17 mouse cellular contexts compared by ENCODE assay signal in the genomic region with DNA sequence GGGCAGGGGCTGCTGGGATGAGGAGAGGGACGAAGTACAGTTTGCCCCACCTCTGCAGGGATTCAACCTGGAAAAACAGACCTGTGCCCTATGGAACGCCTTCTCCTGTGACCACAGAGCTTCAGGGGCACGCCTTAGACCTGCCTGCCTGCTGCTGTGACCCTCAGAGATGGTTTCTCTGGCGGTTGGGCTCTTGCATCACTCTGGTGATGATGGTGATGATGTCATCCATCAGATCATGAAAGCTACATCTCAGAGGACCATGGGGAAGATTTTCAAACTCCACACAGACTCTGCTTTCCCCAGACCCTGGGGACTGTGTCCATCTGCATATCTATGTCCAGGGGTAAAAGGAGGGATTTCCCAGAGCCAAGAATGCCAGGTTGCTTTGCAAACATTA.
"Had no signal": no experiment of that assay in that cellular context is flagged by ENCODE, and none has a peak within 500 bp of the region (broad histone marks: within the 10 kb centered on the region; RNA-seq: fewer than 3 reads in every experiment).

No protein-coding gene starts in this region.

- DNase-seq: kidney, postnatal 25 days; layer of hippocampus, adult 9-11 months; liver, postnatal 0 days; lung, embryonic 14.5 days; retina, postnatal 1 day; right cerebral cortex, postnatal 25 days; spleen, adult 18-20 months; thymus, postnatal 25 days had no signal

- H3K9me3 ChIP-seq: midbrain, embryonic 12.5 days; midbrain, embryonic 15.5 days; neural tube, embryonic 13.5 days; stomach, embryonic 15.5 days had no signal

- ATAC-seq: liver, postnatal 0 days; lung, postnatal 0 days; midbrain, embryonic 15.5 days had no signal

- H3K36me3 ChIP-seq: midbrain, embryonic 15.5 days had no signal

- H3K9ac ChIP-seq: liver, embryonic 14.5 days; liver, postnatal 0 days; lung, embryonic 14.5 days; midbrain, embryonic 12.5 days; midbrain, embryonic 15.5 days; neural tube, embryonic 13.5 days; stomach, embryonic 15.5 days had no signal

- H3K4me1 ChIP-seq: stomach, embryonic 15.5 days had no signal

- H3K27me3 ChIP-seq: midbrain, embryonic 12.5 days; midbrain, embryonic 15.5 days; neural tube, embryonic 13.5 days; stomach, embryonic 15.5 days had no signal

- H3K4me2 ChIP-seq: lung, embryonic 14.5 days; midbrain, embryonic 12.5 days; midbrain, embryonic 15.5 days; neural tube, embryonic 13.5 days; stomach, embryonic 15.5 days had no signal

- H3K4me3 ChIP-seq: layer of hippocampus, adult 2 months; midbrain, embryonic 12.5 days; midbrain, embryonic 15.5 days; neural tube, embryonic 13.5 days; stomach, embryonic 15.5 days had no signal

- H3K27ac ChIP-seq: kidney, postnatal 0 days; layer of hippocampus, adult 2 months; liver, embryonic 14.5 days; macrophage; midbrain, embryonic 12.5 days; midbrain, embryonic 15.5 days; neural tube, embryonic 13.5 days; stomach, embryonic 15.5 days had no signal
